Mouse (Mus musculus) urinary bladder, postnatal 25 days (tissue): Measurements from ENCODE around the gene Kbtbd13.
"Not testable (repeated sequence)": the region's sequence is repeated elsewhere in the genome, so short reads cannot be mapped to it uniquely, and the experiment has no call there.

ENCODE experiments used
- DNase-seq: peaks from one replicate; pipeline ENCODE4 v3.0.0; 2022; ENCODE audit warnings: low spot score

The Kbtbd13 gene

GRCm38 (mm10) chr9:65347112-65347850 is 44.2 kb downstream of the Kbtbd13 start:
- no peak for DNase-seq

- peak; percentile 33 for DNase-seq
These were observed 44.9 kb downstream of the Kbtbd13 start for GRCm38 (mm10) chr9:65346476-65347111.

- peak; percentile 92 for DNase-seq
These were observed 45.5 kb downstream of the Kbtbd13 start, which contains the start of gene Pdcd7 for GRCm38 (mm10) chr9:65345854-65346475. TSS of gene Pdcd7 (plus strand) at chr9:65346104.

GRCm38 (mm10) chr9:65345439-65345838 is 46.0 kb downstream of the Kbtbd13 start:
- not testable (repeated sequence) for DNase-seq

- no peak for DNase-seq
These were observed 51.0 kb downstream of the Kbtbd13 start for GRCm38 (mm10) chr9:65340414-65340813.

GRCm38 (mm10) chr9:65339146-65339545 is 52.3 kb downstream of the Kbtbd13 start:
- DNase-seq = no peak
